Mouse (Mus musculus) embryonic fibroblast, embryonic 13.5 days (primary cell): ENCODE measurements around the gene Lcmt1.

Experiments
- CTCF ChIP-seq: IDR thresholded peaks from 2 replicates; pipeline ENCODE4 v1.5.1; 2011; ENCODE audit warnings: mild to moderate bottlenecking, control low read depth, low read length, moderate library complexity, borderline replicate concordance; ENCODE audit not compliant: insufficient read depth
- POLR2A ChIP-seq: IDR thresholded peaks from 2 replicates; pipeline ENCODE4 v1.6.1; 2011; ENCODE audit warnings: low read depth, mild to moderate bottlenecking, control low read depth, low read length, moderate library complexity

DNA sequence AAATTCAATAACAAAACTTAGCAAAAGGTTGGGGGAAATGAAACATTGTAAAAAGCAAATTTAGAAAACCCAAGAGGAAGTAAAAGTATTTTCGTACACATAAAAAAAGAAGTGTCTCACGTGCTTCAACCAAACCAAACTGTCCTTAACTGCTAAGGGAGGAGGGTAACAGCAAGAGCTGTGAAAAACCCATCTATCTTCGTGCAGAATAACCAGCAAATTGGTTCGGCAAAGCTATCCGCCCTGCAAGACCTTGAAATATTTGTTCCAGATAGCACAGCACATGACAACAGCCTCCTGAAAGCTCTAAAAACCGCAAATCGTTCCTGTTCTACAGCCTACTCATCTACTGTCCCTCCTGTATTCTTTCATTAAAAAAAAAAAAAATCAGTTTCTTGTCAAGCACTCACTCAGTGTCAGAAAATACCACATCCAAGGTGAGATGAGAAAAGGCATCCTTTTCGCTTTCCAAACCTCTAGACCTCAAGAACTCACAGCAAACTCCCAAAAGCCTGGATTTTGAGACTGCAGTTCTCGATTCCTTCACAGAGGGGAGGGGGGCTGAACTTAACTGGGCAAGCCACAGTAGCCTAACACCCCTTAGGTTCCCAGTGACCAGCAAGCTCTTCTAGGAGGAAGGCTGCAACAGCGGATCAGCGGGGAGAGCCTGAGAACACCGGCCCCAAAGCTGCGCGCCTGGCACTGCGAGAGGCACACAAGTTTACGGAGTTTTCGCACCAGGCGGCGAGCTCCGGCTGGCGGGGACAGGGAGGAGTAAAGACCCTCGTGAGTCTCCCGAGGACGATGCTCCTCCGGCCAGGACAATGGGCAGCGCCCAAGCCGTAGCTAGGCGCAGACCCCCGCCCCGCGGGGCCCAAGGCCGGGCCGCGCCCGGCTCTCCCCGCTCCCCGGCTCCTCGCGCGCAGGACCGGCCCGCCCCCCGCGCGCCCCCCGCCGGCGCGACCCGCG is 522 bp upstream of the Lcmt1 start:
- TF ChIP-seq POLR2A (no peak), CTCF (no peak)
